In genomic region chr6:94620801-94621301, GRCm38 (mm10) we compare ENCODE assay signal across 12 mouse cellular contexts.
DNase-seq lines count a peak whose midpoint lies in the region; ATAC-seq and TF ChIP-seq lines count a peak whose summit lies in the region.
"Had no signal": no experiment of that assay in that cellular context is flagged by ENCODE, and none has a peak within 500 bp of the region (broad histone marks: within the 10 kb centered on the region; RNA-seq: fewer than 3 reads in every experiment).

No protein-coding gene starts in this region.

- DNase-seq in adrenal gland, adult (ENCODE audit: inconsistent age in 2 of 2, low spot score in 1 of 2) = peak; percentile 43 to 75
- no peak for DNase-seq in adrenal gland, postnatal 25 days
- no peak for DNase-seq in midbrain, postnatal 0 days (ENCODE audit: low spot score)
- no peak for DNase-seq in midbrain, embryonic 11.5 days (ENCODE audit: low spot score, missing footprints)
- DNase-seq in testis, postnatal 10 days (ENCODE audit: low spot score) = peak; percentile 54
- DNase-seq in layer of hippocampus, postnatal 36 days = no peak
- DNase-seq in layer of hippocampus, adult 8-10 months (ENCODE audit: low spot score in 2 of 2) = no peak
- DNase-seq: kidney, postnatal 4 days; thymus, adult 18-20 months had no signal

- no peak overlapping the region for H3K4me3 ChIP-seq in midbrain, postnatal 0 days (ENCODE audit: low read depth, low read length)
- H3K4me3 ChIP-seq in midbrain, embryonic 11.5 days (ENCODE audit: low read depth, low read length) = no peak overlapping the region
- H3K4me3 ChIP-seq in heart, embryonic 13.5 days = no peak overlapping the region

- 79% methylated on average over 9 of the region's 9 CpGs for WGBS in midbrain, postnatal 0 days
- WGBS in midbrain, embryonic 11.5 days = 85% methylated on average over 9 of the region's 9 CpGs
- 67% methylated on average over 9 of the region's 9 CpGs for WGBS in heart, embryonic 13.5 days

- 0 out of 2 replicates have a peak overlapping the region, but pooled peaks have one; percentile 9 for H3K27ac ChIP-seq in midbrain, postnatal 0 days (ENCODE audit: low read depth, low read length)
- no peak overlapping the region for H3K27ac ChIP-seq in midbrain, embryonic 11.5 days (ENCODE audit: low read depth, low read length)
- H3K27ac ChIP-seq in heart, embryonic 13.5 days (replicated peaks) = 0 out of 2 replicates have a peak overlapping the region, but pooled peaks have one; percentile 28

- no peaks in the 10 kb centered on the region for H3K27me3 ChIP-seq in midbrain, postnatal 0 days (ENCODE audit: insufficient read depth, low read length)
- H3K27me3 ChIP-seq in midbrain, embryonic 11.5 days (ENCODE audit: control insufficient read depth, insufficient read depth, low read length) = no peaks in the 10 kb centered on the region
- H3K27me3 ChIP-seq in heart, embryonic 13.5 days (replicated peaks) = no peaks in the 10 kb centered on the region

- TF ChIP-seq CTCF in midbrain, postnatal 0 days (IDR thresholded peaks at IDR 0.05) = no peak

- H3K36me3 ChIP-seq in midbrain, postnatal 0 days (ENCODE audit: insufficient read depth, low read length) = peaks cover 28% of the 10 kb centered on the region
- H3K36me3 ChIP-seq in midbrain, embryonic 11.5 days (ENCODE audit: control insufficient read depth, insufficient read depth, low read length) = peaks cover 25% of the 10 kb centered on the region
- H3K36me3 ChIP-seq in heart, embryonic 13.5 days = peaks cover 95% of the 10 kb centered on the region

- no peak overlapping the region for H3K4me2 ChIP-seq in midbrain, postnatal 0 days (ENCODE audit: low read depth, low read length, poor library complexity, severe bottlenecking)
- no peak overlapping the region for H3K4me2 ChIP-seq in midbrain, embryonic 11.5 days
- H3K4me2 ChIP-seq in heart, embryonic 13.5 days = no peak overlapping the region

- H3K9ac ChIP-seq in midbrain, postnatal 0 days (replicated peaks; ENCODE audit: low read length, poor library complexity, severe bottlenecking) = no peak overlapping the region
- H3K9ac ChIP-seq in midbrain, embryonic 11.5 days (ENCODE audit: low read length) = no peak overlapping the region
- H3K9ac ChIP-seq in heart, embryonic 13.5 days = peak overlapping the region; percentile 50

- no peaks in the 10 kb centered on the region; the same call in 1 of the 2 replicates for H3K4me1 ChIP-seq in midbrain, postnatal 0 days (ENCODE audit: insufficient read depth, low read length)
- H3K4me1 ChIP-seq in midbrain, embryonic 11.5 days (ENCODE audit: control insufficient read depth, insufficient read depth, low read length) = no peaks in the 10 kb centered on the region
- peaks cover 40% of the 10 kb centered on the region for H3K4me1 ChIP-seq in heart, embryonic 13.5 days

- no peaks in the 10 kb centered on the region for H3K9me3 ChIP-seq in midbrain, postnatal 0 days (ENCODE audit: low read length)
- H3K9me3 ChIP-seq in midbrain, embryonic 11.5 days (ENCODE audit: control insufficient read depth, low read length) = no peaks in the 10 kb centered on the region
- no peaks in the 10 kb centered on the region for H3K9me3 ChIP-seq in heart, embryonic 13.5 days

- ATAC-seq in midbrain, postnatal 0 days (ENCODE audit: low FRiP score) = no peak
- ATAC-seq in midbrain, embryonic 11.5 days (ENCODE audit: low FRiP score) = no peak
- no peak for ATAC-seq in heart, embryonic 13.5 days (ENCODE audit: extremely low read depth, insufficient number of reproducible peaks, low FRiP score, low TSS enrichment)
- ATAC-seq: forebrain, embryonic 14.5 days; lung, postnatal 0 days had no signal

Comparison
In these comparisons a context has a peak if more than half of its experiments do, and no peak if none do; other contexts are left out.
1. DNase-seq: peak in adrenal gland, adult (2 of 2) and testis, postnatal 10 days (single experiment); none in adrenal gland, postnatal 25 days (single experiment), midbrain, postnatal 0 days (single experiment), midbrain, embryonic 11.5 days (single experiment), layer of hippocampus, postnatal 36 days (0 of 2) and layer of hippocampus, adult 8-10 months (0 of 2).